Mouse (Mus musculus) heart, adult 8-10 months (tissue): Measurements from ENCODE around the gene Tmem72. TPM values are rescaled to one million over a fixed set of nuclear protein-coding genes. Genes with fewer than 3 reads are reported as not detected.

ENCODE experiments used
- DNase-seq: peaks from one replicate; pipeline ENCODE4 v3.0.0; 2022; ENCODE audit warnings: low spot score
- total RNA-seq, 4 experiments: library from RNA; stranded (reverse); gene quantifications; 2 replicates each; pipeline ENCODE4 v1.2.4; 2022

Gene Tmem72
- total RNA-seq, 4 experiments from 2014 or later = 0.03 TPM; not detected in 1

DNA sequence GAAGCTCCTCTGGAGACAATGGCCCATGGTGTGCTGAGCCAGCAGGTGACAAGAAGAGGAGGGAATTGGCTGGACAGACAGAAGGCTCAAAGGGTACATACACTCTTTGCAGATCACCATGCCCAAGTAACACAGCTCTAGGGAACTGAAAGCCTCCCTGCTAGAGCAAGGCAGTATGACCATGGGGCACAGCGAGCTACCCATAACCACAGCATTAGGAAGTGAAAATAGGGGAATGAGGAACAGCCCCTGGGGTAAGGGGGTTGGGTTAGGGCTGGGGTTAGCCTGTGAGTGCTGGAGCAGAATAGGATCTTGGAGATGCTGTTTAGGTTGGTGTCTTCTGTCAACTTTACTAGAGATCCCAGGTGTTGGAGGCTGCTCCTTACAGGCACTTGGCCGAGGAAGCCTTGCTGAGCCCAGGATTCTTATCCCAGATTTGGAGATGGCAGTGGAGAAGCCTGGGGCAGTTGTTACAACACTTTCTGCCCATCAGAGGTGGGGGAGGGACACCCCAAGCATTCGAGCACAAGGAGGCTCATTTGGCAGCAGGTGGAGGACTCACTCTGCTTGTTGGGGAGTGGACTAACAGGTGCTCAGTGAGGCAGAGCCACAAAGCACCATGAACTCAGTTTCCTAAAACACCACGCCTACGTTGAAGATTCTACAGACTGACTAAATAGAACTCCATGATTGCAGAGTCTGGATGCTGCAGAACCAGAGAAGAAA lies 37.0 kb downstream of the Tmem72 start:
- DNase-seq = no peak

GRCm38 (mm10) chr6:116677321-116677720 lies 39.4 kb downstream of the Tmem72 start:
- no peak for DNase-seq

DNA sequence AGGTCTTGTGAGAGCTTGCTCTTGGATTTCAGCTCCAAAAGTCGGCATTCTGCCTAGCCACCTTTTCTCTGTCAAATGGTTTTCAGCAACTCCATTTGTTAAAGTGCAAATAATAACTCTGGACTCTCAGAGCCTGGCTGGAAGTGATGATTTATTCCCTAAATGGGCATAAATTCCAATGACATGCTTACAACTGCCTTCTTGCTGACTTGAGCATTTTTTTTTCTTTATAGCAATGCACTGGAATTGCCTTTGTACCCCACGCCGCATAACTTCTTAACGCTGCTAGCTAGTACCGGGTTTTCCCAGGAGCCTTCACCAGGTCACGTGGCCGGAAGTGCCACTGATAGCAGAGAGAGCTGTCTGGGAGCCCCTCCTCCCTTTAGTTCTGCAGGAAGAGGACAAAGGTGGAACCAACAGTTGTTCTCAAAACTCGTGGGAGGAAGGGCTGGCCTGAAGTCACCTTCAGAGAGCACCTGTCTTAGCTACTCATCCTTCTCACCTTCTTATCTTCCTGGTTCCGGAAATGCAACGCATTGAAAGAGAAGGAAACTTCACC lies 40.3 kb downstream of the Tmem72 start:
- no peak for DNase-seq

DNA sequence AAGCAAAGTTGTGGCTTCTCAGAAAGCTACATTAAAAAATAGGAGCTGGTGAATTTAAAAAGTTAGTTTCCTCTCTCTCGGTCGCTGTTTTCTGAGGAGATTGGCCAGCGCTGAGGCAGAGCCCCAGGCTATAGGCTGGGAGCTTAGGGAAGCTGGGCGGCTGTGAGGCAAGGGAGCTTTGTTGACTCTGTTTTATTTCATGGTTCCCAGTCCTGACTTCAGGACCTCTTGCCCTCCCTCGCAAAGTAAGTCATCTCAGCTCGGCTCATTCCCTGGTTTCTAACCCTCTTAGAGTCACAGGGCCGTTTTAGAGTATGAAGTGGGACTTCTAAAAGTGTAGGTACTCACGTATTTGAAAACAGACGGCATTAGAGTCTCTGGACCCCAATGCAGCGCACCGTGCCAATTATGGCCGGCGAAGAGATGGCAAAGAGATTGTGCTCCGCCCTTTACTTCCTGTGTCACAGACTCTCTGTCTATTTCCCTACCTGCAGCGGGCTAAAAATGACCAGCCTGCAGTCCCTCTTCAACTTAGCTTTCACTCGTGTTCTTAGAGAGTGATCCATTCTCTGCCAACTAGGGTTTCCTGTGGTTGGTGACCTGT lies 42.3 kb downstream of the Tmem72 start:
- DNase-seq = no peak

DNA sequence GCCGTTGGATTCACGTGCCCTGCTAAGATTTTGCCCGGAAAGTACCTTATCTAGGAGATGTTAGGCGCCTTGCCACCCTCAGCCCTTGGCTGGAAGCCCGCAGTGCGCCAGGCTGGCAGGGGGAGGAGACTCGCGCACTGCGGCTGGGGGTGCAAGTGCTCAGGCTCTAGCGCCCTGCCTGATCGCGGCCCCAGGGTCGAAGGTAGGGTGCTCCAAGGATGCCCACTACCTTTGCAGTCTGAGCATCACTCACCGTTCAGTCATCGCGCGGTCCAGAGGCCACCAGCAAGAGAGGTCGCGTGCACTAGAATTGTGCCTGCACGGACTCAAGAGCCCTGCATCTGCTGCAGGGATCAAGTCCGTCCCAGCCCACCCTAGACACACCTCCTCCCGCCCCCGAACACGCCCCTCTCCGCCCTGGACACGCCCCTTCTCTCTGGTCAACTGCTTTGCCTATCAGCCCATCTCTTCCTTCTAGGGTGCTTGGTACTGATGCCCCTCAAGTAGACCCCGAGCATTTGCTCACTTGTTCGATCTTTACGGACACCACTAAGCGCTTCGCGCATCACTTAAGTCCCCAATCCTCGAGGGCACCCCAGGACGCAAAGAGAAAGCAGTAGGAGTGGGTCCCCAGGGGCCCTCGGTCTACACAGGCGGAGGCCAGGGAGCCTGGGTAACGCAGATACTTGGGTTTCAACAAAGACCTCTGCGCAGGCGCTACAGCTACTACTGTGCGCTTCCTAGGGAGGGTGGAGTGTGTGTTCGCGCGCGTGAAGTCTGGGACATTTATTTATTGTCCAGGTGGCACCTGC lies 43.0 kb downstream of the Tmem72 start, which contains the start of gene Rassf4:
Gene Rassf4 (minus strand): TSS at position 482 of the 812 bp plus-strand sequence.
- peak; percentile 83 for DNase-seq

DNA sequence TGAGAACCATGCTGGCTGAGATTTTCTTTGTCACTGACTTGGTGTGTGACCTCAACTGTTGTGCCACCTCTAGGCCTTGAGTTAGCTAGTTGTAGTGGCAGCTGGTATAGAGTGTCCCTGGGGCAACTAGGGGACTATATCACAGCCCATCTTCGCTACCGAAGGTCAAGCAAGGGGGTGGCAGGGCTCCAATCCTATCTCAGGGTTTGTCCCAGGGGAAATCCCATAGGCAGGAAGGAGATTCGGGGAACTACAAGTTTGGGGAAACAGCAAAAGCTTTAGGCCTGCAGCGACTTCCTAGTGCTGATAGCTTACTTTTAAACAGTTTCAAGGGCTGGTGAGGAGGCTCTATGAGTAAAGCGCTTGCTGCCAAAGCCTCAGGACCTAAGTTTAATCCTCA lies 44.4 kb downstream of the Tmem72 start:
- no peak for DNase-seq

- DNase-seq = no peak
Observed at GRCm38 (mm10) chr6:116671768-116672167, 44.9 kb downstream of the Tmem72 start.

DNA sequence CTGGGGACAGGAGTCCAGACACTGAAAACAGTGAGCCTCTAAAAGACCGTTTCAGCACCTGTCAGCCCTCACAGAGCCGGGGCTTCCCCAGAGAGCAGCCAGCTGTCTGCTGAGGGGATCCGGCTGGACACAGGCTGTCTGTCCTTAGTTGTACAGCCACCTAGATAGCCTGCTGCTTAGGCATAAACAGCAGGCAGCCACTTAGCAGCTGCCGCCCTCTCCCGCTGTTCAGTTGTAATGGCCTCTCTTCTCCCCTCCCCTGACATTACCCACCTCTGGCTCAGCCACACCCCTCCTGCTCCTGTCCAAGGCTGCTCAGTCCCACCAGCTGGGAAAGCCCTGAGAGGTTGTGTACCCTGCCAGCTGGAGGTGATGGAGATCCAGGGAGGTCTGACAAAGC lies 45.7 kb downstream of the Tmem72 start:
- no peak for DNase-seq

DNA sequence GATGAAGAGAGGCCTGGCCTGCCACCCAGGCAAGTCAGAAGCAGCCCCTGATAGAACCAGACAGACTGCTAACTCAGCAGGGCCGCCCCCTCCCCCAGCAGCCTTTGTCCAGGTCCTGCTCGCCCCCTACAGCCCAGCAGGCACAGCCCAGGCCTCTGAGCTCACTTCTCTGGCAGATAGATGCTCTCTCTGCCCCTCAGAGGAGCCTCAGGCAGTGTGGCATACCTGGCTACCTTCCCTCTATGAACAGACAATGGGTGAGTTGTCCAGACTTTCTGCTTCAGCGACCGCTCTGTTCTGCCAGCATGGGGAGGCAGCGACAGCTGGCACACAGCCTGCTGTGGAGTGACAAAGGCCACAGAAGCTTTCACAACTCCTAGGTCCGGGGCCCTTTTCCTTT lies 46.6 kb downstream of the Tmem72 start:
- DNase-seq = no peak

- DNase-seq = no peak
Observed at GRCm38 (mm10) chr6:116668682-116669470, 47.8 kb downstream of the Tmem72 start.

DNA sequence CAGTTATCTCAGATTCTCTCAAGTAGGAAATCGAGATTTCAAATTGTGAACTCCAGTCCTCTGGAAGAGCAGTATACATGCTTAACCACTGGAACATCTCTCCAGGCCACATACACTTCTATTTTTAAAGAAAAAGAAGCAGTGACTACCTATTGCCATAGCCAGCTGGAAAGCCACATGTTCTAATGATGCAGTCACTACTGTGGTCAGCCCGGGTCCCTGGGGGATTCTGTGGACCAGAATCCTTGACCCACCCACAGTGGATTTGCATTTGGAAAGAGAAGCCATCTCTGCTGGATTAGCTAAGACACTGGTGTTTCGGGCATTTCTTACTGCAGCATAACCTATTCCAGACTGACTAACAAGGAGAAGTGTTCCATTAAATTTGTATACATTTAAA lies 49.3 kb downstream of the Tmem72 start:
- no peak for DNase-seq

- no peak for DNase-seq
Observed at GRCm38 (mm10) chr6:116666892-116667291, 49.8 kb downstream of the Tmem72 start.

- no peak for DNase-seq
Observed at GRCm38 (mm10) chr6:116666085-116666750, 50.5 kb downstream of the Tmem72 start.

DNA sequence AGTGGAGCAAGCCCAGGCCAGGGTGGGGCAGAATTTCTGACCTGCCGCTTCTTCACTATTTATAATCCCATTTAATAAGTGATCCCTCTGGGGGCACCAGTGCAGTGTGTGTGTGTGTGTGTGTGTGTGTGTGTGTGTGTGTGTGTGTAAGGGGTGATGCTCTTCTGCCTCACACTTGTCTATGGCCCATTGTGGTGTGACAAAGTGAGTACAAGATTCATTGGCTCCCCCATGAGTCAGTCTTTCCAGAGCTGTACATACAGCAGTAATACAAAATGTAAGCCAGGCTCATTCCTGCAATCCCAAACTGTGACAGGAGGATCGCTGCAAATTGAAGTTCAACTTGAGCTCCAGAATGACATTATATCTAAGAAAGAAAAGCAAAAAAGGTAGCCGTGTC lies 51.9 kb downstream of the Tmem72 start:
- no peak for DNase-seq

GRCm38 (mm10) chr6:116664031-116664430 lies 52.7 kb downstream of the Tmem72 start:
- no peak for DNase-seq

GRCm38 (mm10) chr6:116663364-116663763 lies 53.3 kb downstream of the Tmem72 start:
- no peak for DNase-seq

DNA sequence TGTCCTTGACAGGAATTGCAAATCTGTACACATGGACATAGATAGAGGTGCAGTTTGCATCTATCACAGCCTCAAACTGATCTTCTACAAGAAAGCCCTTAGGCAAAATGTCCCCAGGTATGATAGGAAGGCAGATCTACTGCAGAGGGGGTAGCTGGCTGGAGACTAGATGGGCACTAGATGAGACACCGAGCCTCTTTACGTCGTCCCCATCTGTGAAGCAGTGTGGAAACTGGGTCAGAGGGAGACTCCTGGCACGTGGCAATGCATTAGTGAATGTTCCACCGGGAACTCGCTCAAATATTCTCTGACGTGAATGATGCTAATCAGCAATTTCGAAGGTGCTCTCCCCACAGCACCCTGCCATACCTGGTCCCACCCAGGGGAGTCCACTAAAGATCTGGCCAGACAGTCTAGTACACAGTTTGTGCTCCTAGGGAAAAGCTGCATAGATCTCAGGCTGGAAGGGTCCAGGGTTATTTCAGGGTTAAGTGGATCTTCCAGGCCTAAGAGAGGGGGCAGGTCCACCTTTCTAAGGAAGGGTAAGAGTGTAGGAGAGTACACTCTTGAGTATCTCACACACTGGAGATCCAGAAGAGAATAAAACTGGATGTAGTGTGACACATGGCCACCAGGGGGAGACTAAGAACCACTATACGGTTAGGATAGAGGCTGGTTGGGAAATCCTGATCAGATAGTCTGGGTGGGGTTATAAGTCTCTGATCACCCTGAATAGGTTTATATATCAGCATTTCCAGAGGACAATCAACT lies 62.8 kb downstream of the Tmem72 start:
- peak; percentile 71 for DNase-seq

GRCm38 (mm10) chr6:116653191-116653590 lies 63.5 kb downstream of the Tmem72 start:
- DNase-seq = no peak

DNA sequence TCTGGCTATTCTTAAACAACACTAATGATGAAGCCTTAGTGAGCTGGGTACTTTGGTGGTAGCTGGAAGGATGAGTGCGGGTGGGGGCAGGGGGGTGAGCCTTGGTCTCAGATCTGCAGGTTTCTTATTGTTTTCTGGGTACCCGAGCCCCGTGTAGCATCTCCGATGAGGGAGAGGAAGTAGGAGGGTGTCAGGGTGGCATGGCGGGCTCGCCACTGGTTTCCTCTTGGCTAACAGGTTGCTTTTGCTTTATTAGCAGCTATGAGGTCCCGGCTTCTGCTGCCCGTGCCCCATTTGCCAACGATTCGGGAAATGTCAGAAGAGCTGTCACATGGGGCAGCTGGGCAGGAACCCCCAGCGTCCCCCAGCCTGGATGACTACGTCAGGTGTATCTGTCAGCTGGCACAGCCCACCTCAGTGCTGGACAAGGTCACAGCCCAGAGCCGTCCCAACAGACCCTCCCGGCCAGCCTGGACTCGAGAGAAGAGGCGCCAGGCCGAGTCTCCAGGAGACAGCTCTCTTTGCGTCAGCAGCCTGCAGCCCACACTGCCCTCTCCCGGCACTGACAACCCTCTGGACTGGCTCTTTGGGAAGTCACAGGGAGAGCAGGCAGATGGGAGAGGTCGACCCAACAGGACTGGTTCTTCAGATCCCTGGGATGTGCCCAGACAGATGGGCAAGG lies 65.1 kb downstream of the Tmem72 start:
- DNase-seq = peak; percentile 71
